Mouse (Mus musculus) embryonic facial prominence, embryonic 15.5 days (tissue): ENCODE measurements around the gene R3hcc1l. TPM values are rescaled to one million over a fixed set of nuclear protein-coding genes. Genes with fewer than 3 reads are reported as not detected.

ENCODE experiments used
- ATAC-seq: fragments of 200-750 bp; cut with Nextera tagmentation; 2 replicates; pipeline ENCODE4 v1.8.0; 2017; ENCODE audit warnings: low read depth, moderate TSS enrichment; ENCODE audit not compliant: insufficient number of reproducible peaks, low FRiP score, low TSS enrichment
- H3K27ac ChIP-seq: fragments of 300-500 bp; sonication (generic); replicated peaks from 2 replicates; pipeline ENCODE4 v1.5.1; 2015; ENCODE audit warnings: mild to moderate bottlenecking, inconsistent platforms
- H3K27me3 ChIP-seq: fragments of 300-500 bp; sonication (generic); 2 replicates; pipeline ENCODE4 v1.6.1; 2015; ENCODE audit warnings: inconsistent platforms
- H3K36me3 ChIP-seq: fragments of 300-500 bp; sonication (generic); 2 replicates; pipeline ENCODE4 v1.6.1; 2015; ENCODE audit warnings: mild to moderate bottlenecking, inconsistent platforms
- H3K4me1 ChIP-seq: fragments of 300-500 bp; sonication (generic); 2 replicates; pipeline ENCODE4 v1.6.1; 2015; ENCODE audit warnings: inconsistent platforms
- H3K4me2 ChIP-seq: fragments of 300-500 bp; sonication (generic); replicated peaks from 2 replicates; pipeline ENCODE4 v1.6.1; 2015; ENCODE audit warnings: mild to moderate bottlenecking, inconsistent platforms
- H3K4me3 ChIP-seq: fragments of 300-500 bp; sonication (generic); replicated peaks from 2 replicates; pipeline ENCODE4 v1.5.1; 2015; ENCODE audit warnings: mild to moderate bottlenecking, inconsistent platforms
- H3K9ac ChIP-seq: fragments of 300-500 bp; sonication (generic); 2 replicates; pipeline ENCODE4 v1.6.1; 2015; ENCODE audit warnings: inconsistent platforms
- H3K9me3 ChIP-seq: fragments of 300-500 bp; sonication (generic); replicated peaks from 2 replicates; pipeline ENCODE4 v1.6.1; 2016; ENCODE audit warnings: inconsistent platforms
- WGBS: fragments of 180-500 bp; shearing (Covaris S2); methylation state at CpG from one replicate; pipeline ENCODE4 v1.1.7; 2015; 5-methylcytosine and 5-hydroxymethylcytosine counted together
- polyA plus RNA-seq: library from polyadenylated mRNA; unstranded; fragments of >200 nt; fragmentation: Nextera tagmentation; extraction: Ambion mirVana; gene quantifications from 2 replicates; pipeline ENCODE4 v1.2.1, GENCODE M21; 2015

R3hcc1l gene
- polyA plus RNA-seq, 1 experiment from 2014 or later = 18.9 TPM

DNA sequence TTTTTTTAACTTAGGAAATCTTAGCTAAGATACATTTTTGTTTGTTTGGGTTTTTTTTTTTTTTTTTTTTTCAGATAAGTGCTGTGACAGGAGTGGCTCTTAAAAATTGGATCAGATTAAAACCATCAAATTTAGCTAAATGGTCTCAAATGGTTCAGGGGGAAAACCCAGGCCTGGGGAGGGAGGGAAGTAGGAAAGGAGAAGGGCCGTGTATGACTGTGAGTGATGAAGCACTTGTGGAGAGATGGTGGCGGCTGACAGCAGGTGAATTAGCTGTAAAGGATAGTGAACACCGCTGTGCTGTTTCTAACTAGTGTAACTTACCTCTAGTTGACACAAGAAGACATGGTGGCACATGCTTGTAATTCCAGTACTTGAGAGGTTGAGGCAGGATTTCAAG lies 40.1 kb downstream of the R3hcc1l start:
- no peaks in the 10 kb centered on the region for H3K4me1 ChIP-seq
- H3K9ac ChIP-seq = no peak overlapping the region
- no peaks in the 10 kb centered on the region for H3K9me3 ChIP-seq
- no peak overlapping the region for H3K27ac ChIP-seq
- H3K27me3 ChIP-seq = no peaks in the 10 kb centered on the region
- peaks cover 11% of the 10 kb centered on the region for H3K36me3 ChIP-seq
- WGBS = 76% methylated on average over 3 of the region's 3 CpGs
- no peak for ATAC-seq
- no peak overlapping the region for H3K4me2 ChIP-seq
- no peak overlapping the region for H3K4me3 ChIP-seq

DNA sequence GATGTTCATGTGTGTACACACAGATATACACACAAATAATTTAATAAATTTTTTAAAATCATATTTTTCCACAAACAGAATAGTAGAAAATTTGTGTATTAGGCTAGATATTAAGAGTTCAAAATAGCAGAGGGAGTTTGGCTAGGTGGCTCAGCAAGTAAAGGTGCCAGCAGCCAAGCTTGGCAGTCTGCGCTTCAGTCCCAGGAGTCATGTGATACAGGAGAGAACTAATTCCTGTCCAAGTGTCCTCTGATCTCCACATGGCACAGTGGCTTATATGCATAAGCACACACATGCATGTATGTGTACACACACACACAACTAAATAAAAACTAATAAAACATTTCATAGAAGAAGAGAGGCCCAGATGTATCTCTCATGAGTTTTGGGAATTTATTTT lies 43.4 kb downstream of the R3hcc1l start:
- Histone ChIP-seq H3K4me1 (no peaks in the 10 kb centered on the region), H3K4me2 (no peak overlapping the region), H3K9ac (no peak overlapping the region), H3K27me3 (no peaks in the 10 kb centered on the region), H3K36me3 (peaks cover 11% of the 10 kb centered on the region), H3K4me3 (no peak overlapping the region), H3K9me3 (no peaks in the 10 kb centered on the region), H3K27ac (no peak overlapping the region)
- ATAC-seq = no peak
- WGBS = 93% methylated on average over 1 of the region's 1 CpGs

DNA sequence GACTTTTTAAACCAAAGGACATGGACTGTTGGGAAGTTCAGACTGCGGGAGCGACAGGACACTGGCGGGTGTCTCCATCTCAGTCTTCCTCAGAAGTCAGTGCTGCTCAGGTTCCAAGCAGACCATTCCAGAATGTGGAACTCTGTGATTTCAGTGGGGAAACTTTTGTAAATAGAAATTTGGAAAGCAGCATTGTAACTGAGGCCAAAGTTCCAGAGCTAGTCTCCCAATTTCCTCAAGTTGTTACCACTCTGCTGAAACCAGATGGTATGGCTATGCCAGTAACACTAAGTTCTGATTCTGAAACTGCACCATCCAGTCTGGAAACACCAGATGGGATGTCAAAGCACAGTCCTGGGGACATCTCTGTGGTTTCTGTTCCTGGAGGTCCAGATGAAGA lies 44.4 kb downstream of the R3hcc1l start:
- Histone ChIP-seq H3K4me3 (no peak overlapping the region), H3K4me2 (no peak overlapping the region), H3K27me3 (no peaks in the 10 kb centered on the region), H3K9me3 (no peaks in the 10 kb centered on the region), H3K4me1 (no peaks in the 10 kb centered on the region), H3K9ac (no peak overlapping the region), H3K36me3 (peaks cover 11% of the 10 kb centered on the region), H3K27ac (no peak overlapping the region)
- no peak for ATAC-seq
- 97% methylated on average over 3 of the region's 3 CpGs for WGBS

DNA sequence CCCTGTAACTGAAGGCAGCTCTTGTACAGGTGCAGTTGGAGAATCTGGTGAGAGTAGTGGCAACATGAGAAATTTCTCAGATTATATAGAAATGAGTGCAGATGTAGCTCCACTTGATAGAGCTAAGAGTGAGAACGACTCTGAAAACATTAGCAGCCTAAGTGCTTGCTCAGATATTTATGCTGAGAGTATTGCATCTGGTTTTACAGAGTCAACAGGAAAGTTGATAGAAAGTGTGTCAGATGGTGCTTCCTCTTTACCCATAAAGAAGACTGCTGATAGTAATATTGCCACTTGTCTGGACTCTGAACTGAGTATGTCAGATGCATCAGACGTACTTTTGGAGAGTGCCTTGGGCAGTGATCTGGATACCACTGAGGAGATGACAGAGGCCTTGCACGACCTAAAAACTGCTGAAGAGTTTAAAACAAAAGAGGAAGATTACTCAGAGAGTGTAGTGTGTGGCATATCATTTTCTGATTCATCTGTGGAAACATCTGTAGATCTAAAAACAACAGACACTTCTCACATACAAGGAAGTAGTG lies 45.2 kb downstream of the R3hcc1l start:
- ATAC-seq = no peak
- H3K9ac ChIP-seq = no peak overlapping the region
- H3K9me3 ChIP-seq = no peaks in the 10 kb centered on the region
- H3K4me1 ChIP-seq = no peaks in the 10 kb centered on the region
- peaks cover 11% of the 10 kb centered on the region for H3K36me3 ChIP-seq
- WGBS = 83% methylated on average over 3 of the region's 3 CpGs
- no peak overlapping the region for H3K4me2 ChIP-seq
- no peak overlapping the region for H3K27ac ChIP-seq
- no peak overlapping the region for H3K4me3 ChIP-seq
- H3K27me3 ChIP-seq = no peaks in the 10 kb centered on the region

DNA sequence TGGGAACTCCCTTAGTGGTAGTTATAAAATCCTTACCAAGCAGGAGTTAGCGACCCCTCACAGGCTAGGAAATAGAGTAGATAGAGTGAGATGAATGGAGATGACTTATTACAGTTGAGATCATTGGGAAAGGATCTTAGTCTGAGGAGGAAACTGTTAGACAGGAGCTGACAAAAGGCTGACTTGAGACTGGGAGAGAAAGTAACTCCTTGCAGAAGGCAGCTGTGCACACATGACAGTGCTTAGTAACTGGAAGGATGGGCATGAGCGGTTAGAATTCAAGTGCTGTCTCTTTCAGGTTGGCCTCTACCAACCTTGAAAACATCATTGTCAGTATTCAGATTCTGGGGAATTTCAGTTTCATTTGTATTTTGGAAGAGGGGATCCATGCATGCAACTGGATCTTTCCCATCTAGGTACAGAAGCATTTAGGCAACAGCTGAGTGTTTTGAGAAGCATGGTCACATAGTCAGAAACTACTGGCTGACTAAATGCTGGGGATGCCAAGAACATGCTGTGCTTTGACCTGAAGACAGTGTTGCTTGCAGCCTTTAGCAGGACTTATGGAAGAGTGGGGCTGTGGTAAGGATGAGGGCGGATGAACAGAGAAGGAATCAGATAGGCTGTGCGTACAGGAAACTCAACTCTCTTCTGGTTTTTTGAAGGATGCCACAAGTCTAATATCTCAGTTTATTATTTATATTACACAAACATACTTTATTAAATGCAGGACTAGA lies 47.9 kb downstream of the R3hcc1l start:
- 97% methylated on average over 4 of the region's 4 CpGs for WGBS

DNA sequence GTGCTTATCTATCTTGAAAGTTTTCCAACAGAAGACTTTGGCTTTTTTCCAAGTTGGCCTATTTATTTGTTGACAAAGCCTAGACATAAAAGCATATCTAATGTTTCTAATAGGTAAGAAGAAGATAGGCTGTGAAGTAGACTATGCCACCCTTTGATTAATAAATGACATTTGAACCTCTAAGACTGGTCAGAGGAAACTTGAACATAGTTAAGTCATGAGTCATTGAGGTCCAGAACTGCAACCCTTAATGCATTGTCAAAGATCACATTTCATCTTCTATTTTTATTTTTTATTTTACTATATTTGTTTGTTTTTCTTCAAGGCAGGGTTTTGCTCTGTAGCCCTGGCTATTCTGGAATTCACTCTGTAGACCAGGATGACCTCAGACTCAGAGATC lies 48.5 kb downstream of the R3hcc1l start:
- no peak for ATAC-seq
- H3K4me1 ChIP-seq = no peaks in the 10 kb centered on the region
- H3K27ac ChIP-seq = no peak overlapping the region
- H3K4me3 ChIP-seq = no peak overlapping the region
- H3K9me3 ChIP-seq = no peaks in the 10 kb centered on the region
- no peak overlapping the region for H3K9ac ChIP-seq
- no peak overlapping the region for H3K4me2 ChIP-seq
- no peaks in the 10 kb centered on the region for H3K27me3 ChIP-seq
- peaks cover 11% of the 10 kb centered on the region for H3K36me3 ChIP-seq

More for the DNA sequence above, 47.9 kb downstream of the R3hcc1l start:
- peaks cover 11% of the 10 kb centered on the region for H3K36me3 ChIP-seq
- H3K4me1 ChIP-seq = no peaks in the 10 kb centered on the region
- no peaks in the 10 kb centered on the region for H3K27me3 ChIP-seq
- H3K4me3 ChIP-seq = no peak overlapping the region
- H3K4me2 ChIP-seq = no peak overlapping the region
- no peak for ATAC-seq
- no peaks in the 10 kb centered on the region for H3K9me3 ChIP-seq
- no peak overlapping the region for H3K9ac ChIP-seq
- H3K27ac ChIP-seq = no peak overlapping the region

DNA sequence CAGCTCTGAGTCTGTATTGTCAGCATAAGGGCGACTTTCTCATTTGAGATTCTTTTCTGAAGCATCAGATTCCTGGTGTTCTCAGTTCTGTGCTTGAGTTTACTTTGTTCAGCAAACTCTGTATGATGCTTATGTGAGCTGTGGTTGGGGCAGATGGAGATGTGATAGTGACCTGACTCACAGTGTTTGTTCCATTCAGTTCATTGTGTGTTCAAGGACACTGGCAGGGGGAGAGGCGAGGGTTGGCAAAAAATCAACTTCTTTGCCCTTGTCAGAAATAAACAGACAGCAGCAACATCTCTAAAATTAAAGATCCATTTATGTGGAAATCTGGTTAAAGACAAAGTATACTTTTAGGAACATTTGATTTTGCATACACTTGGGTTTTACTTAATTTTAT lies 50.5 kb downstream of the R3hcc1l start:
- Histone ChIP-seq H3K4me2 (no peak overlapping the region), H3K9me3 (no peaks in the 10 kb centered on the region), H3K27me3 (no peaks in the 10 kb centered on the region), H3K9ac (no peak overlapping the region), H3K4me1 (no peaks in the 10 kb centered on the region), H3K36me3 (no peaks in the 10 kb centered on the region), H3K4me3 (no peak overlapping the region), H3K27ac (no peak overlapping the region)
- 84% methylated on average over 2 of the region's 2 CpGs for WGBS
- ATAC-seq = no peak

DNA sequence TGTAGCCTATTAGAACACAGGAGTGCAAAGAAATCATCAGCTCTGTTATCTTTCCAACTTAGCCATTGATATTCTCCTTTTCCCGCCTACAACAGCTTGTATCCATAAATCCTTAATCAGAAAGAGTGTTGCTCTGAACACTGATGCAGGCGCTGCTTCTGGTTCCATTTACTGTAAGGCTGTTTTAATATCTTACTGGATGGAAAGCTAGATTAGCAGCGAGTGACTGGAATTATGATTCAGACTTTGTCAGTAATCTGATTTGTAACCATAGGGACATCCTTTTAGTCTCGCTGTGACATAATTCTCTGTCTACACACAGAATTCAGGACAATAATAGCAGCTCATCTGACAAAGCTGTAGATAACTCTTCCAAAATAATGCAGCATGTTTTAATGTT lies 52.7 kb downstream of the R3hcc1l start:
- Histone ChIP-seq H3K27ac (no peak overlapping the region), H3K9ac (no peak overlapping the region), H3K27me3 (no peaks in the 10 kb centered on the region), H3K4me2 (no peak overlapping the region), H3K4me1 (no peaks in the 10 kb centered on the region), H3K36me3 (no peaks in the 10 kb centered on the region), H3K9me3 (no peaks in the 10 kb centered on the region), H3K4me3 (no peak overlapping the region)
- no peak for ATAC-seq
- 61% methylated on average over 4 of the region's 4 CpGs for WGBS

DNA sequence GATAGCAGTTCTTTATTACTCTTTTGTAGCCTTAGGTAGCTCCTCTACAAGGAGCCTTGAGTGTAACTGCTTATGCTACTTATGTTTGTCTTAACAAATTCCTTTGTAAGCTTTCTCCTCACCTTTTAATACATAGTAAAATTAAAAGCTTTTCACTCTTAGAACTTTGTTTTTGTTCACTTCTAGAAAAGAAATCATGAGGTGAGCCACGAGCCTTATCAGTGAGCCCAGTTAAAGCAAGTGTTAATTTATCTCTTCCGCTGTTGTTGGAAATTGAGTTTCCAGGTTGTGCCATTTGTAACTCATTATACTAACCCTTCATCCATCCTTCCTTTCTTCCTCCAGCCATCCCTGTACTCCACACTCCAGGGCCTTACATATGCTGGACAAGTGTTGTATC lies 56.8 kb downstream of the R3hcc1l start:
- no peaks in the 10 kb centered on the region for H3K36me3 ChIP-seq
- WGBS = 84% methylated on average over 2 of the region's 2 CpGs
- no peak for ATAC-seq

DNA sequence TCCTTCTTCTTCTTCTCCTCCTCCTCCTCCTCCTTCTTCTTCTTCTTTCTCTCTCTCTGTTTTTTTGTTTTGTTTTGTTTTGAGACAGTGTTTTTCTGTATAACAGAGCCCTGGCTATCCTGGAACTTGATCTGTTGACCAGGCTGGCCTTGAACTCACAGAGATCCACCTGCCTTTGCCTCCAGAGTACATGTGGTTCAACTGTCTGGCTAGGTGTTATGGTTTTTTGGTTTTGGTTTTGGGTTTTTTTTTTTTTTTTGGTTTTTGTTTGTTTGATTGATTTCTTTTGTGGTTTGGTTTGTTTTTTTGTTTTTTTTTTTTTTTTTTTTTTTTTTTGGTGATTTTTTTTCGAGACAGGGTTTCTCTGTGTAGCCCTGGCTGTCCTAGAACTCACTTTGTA lies 58.3 kb downstream of the R3hcc1l start:
- H3K9me3 ChIP-seq = no peaks in the 10 kb centered on the region
- H3K36me3 ChIP-seq = no peaks in the 10 kb centered on the region
- WGBS = 83% methylated on average over 1 of the region's 1 CpGs
- H3K4me3 ChIP-seq = no peak overlapping the region
- no peak for ATAC-seq
- H3K4me2 ChIP-seq = no peak overlapping the region
- no peaks in the 10 kb centered on the region for H3K27me3 ChIP-seq
- no peak overlapping the region for H3K27ac ChIP-seq
- no peaks in the 10 kb centered on the region for H3K4me1 ChIP-seq
- no peak overlapping the region for H3K9ac ChIP-seq

More for the DNA sequence above, 56.8 kb downstream of the R3hcc1l start:
- H3K27ac ChIP-seq = no peak overlapping the region
- no peaks in the 10 kb centered on the region for H3K27me3 ChIP-seq
- no peak overlapping the region for H3K9ac ChIP-seq
- H3K9me3 ChIP-seq = no peaks in the 10 kb centered on the region
- H3K4me2 ChIP-seq = no peak overlapping the region
- no peak overlapping the region for H3K4me3 ChIP-seq
- H3K4me1 ChIP-seq = no peaks in the 10 kb centered on the region

DNA sequence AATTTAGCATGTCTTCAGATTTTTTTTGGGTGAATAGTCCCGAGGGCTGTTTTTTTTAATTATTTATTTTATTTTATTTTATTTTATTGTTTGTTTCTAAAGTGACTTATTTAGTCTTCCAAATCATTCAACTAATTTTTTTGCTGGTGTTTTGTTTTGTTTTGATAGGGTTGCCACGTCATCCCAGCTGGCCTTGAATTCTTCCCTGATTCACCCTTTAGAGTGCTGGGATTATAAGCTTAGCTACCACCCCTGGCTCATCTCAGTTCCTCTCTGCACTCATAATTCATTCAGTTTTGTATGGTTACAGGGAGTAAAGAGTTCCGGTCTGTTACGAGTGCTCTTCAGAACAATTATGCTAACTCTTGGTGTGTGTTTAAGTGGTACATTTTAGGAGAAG lies 60.1 kb downstream of the R3hcc1l start:
- H3K9ac ChIP-seq = no peak overlapping the region
- no peaks in the 10 kb centered on the region for H3K9me3 ChIP-seq
- H3K4me1 ChIP-seq = no peaks in the 10 kb centered on the region
- H3K4me2 ChIP-seq = no peak overlapping the region
- no peak for ATAC-seq
- H3K27ac ChIP-seq = no peak overlapping the region
- H3K36me3 ChIP-seq = peaks cover 6% of the 10 kb centered on the region; the same call in 1 of the 2 replicates
- no peak overlapping the region for H3K4me3 ChIP-seq
- H3K27me3 ChIP-seq = no peaks in the 10 kb centered on the region
- WGBS = 81% methylated on average over 4 of the region's 4 CpGs

DNA sequence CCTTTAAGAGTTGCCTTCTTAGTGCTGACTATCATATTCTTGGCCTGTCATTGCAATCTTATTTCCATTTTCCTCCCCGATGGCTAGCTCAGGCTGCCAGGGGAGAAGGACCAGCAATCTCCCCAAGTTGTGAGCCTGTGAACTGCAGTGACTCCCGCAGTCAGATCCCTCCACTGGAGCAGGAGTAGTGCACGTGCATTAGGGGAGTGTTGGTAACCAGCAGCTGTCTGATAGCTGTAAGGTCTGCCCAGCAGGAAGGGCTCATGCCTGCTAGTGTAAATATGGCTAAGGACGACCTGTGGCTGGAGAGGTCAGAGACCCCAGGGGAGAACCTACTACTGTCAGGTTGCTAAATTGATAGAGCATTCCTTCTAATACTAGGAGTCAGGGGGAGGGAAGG lies 62.1 kb downstream of the R3hcc1l start:
- 57% methylated on average over 4 of the region's 4 CpGs for WGBS
- ATAC-seq = no peak
- Histone ChIP-seq H3K9ac (no peak overlapping the region), H3K4me1 (no peaks in the 10 kb centered on the region), H3K27me3 (no peaks in the 10 kb centered on the region), H3K36me3 (peaks cover 12% of the 10 kb centered on the region; the same call in 1 of the 2 replicates), H3K9me3 (no peaks in the 10 kb centered on the region), H3K27ac (no peak overlapping the region), H3K4me3 (no peak overlapping the region), H3K4me2 (no peak overlapping the region)
